Mouse (Mus musculus): ENCODE measurements around the gene Wdr70.

DNA sequence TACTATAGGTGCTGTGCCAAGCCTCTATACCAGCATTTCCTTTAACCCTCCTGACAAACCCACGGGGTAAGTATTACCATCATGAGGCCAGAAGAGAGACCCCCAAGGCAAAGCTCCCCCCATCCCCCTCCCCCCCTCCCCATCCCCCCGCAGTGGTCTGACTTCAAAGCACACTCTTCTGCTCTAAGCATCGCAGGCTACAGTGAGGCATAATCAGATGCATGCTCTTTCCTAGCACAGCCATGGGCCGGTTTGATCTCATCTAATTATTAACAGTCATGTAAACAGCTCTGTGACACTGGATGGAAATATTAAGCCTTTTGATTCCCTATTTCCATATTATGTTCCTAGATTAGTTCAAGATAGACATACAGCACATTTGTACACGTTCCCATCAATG is 226.5 kb downstream of the Wdr70 start:
- TF ChIP-seq POLR2A (IDR thresholded peaks at IDR 0.05; ENCODE audit: insufficient read depth, low read depth, low read length) (no peak), CTCF (IDR thresholded peaks at IDR 0.05; ENCODE audit: insufficient read depth, low read depth, low read length) (no peak)

Measured in olfactory bulb, adult 2 months (tissue).